Mouse (Mus musculus) lung, embryonic 16.5 days (tissue): Measurements from ENCODE around the gene Prrt4. TPM values are rescaled to one million over a fixed set of nuclear protein-coding genes. Genes with fewer than 3 reads are reported as not detected.

Experiments
- ATAC-seq: fragments of 200-750 bp; cut with Nextera tagmentation; 2 replicates; pipeline ENCODE4 v1.8.0; 2017; ENCODE audit warnings: low read depth, mild to moderate bottlenecking, moderate library complexity
- H3K27ac ChIP-seq: fragments of 300-500 bp; sonication (generic); 2 replicates; pipeline ENCODE4 v1.5.1; 2014; ENCODE audit warnings: mild to moderate bottlenecking, control low read depth, low read length
- H3K27me3 ChIP-seq: fragments of 300-500 bp; sonication (generic); 2 replicates; pipeline ENCODE4 v1.6.1; 2014; ENCODE audit warnings: low read depth, low read length, mixed read lengths; ENCODE audit not compliant: control insufficient read depth, insufficient read depth
- H3K36me3 ChIP-seq: fragments of 300-500 bp; sonication (generic); 2 replicates; pipeline ENCODE4 v1.6.1; 2014; ENCODE audit warnings: low read length; ENCODE audit not compliant: control insufficient read depth, insufficient read depth
- H3K4me1 ChIP-seq: fragments of 300-500 bp; sonication (generic); replicated peaks from 2 replicates; pipeline ENCODE4 v1.6.1; 2014; ENCODE audit warnings: low read length, mixed read lengths; ENCODE audit not compliant: control insufficient read depth, insufficient read depth
- H3K4me2 ChIP-seq: fragments of 300-500 bp; sonication (generic); 2 replicates; pipeline ENCODE4 v1.6.1; 2014; ENCODE audit warnings: low read depth, low read length, control low read depth
- H3K4me3 ChIP-seq: fragments of 300-500 bp; sonication (generic); 2 replicates; pipeline ENCODE4 v1.5.1; 2014; ENCODE audit warnings: mild to moderate bottlenecking, low read length, control low read depth
- H3K9ac ChIP-seq: fragments of 300-500 bp; sonication (generic); 2 replicates; pipeline ENCODE4 v1.6.1; 2014; ENCODE audit warnings: low read length, control low read depth
- H3K9me3 ChIP-seq: fragments of 300-500 bp; sonication (generic); 2 replicates; pipeline ENCODE4 v1.6.1; 2016; ENCODE audit warnings: low read length; ENCODE audit not compliant: control insufficient read depth
- WGBS: fragments of 180-500 bp; shearing (Covaris S2); extraction: QIAGEN DNeasy Blood & Tissue Kit; methylation state at CpG from one replicate; pipeline ENCODE4 v1.1.7; 2014; 5-methylcytosine and 5-hydroxymethylcytosine counted together
- polyA plus RNA-seq: library from polyadenylated mRNA; unstranded; fragments of >200 nt; fragmentation: Nextera tagmentation; extraction: Ambion mirVana; gene quantifications from 2 replicates; pipeline ENCODE4 v1.2.1, GENCODE M21; 2015

The Prrt4 gene
- polyA plus RNA-seq, 1 experiment from 2014 or later, result 0.30 TPM

DNA sequence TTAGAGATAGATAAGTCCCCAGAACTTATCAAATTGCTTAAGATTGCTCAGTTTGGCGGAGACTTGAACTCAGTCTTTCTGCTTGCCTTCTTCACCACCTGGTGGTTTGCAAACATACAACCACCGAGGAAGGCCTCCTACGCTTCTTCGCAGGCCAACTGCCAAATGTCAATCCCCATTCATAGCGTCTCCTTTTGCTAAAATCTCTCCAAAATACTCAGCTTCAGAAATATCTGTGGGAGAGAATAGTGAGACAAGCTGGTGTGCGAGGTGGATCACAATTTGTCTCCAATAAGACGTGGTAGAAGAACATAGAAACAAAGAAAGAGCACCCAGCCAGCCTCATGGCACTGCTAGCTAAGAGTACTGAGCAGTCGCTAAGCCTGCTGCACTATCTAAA, 459 bp upstream of the Prrt4 start:
- H3K4me1 ChIP-seq, result no peaks in the 10 kb centered on the region; the same call in 1 of the 2 replicates
- no peaks in the 10 kb centered on the region for H3K36me3 ChIP-seq
- peaks cover 50% of the 10 kb centered on the region for H3K27me3 ChIP-seq
- no peak overlapping the region for H3K27ac ChIP-seq
- no peak overlapping the region for H3K9ac ChIP-seq
- peak overlapping the region; percentile 97 for H3K4me2 ChIP-seq
- WGBS, result 53% methylated on average over 8 of the region's 8 CpGs
- no peaks in the 10 kb centered on the region for H3K9me3 ChIP-seq
- no peak for ATAC-seq
- H3K4me3 ChIP-seq, result peak overlapping the region; percentile 63

DNA sequence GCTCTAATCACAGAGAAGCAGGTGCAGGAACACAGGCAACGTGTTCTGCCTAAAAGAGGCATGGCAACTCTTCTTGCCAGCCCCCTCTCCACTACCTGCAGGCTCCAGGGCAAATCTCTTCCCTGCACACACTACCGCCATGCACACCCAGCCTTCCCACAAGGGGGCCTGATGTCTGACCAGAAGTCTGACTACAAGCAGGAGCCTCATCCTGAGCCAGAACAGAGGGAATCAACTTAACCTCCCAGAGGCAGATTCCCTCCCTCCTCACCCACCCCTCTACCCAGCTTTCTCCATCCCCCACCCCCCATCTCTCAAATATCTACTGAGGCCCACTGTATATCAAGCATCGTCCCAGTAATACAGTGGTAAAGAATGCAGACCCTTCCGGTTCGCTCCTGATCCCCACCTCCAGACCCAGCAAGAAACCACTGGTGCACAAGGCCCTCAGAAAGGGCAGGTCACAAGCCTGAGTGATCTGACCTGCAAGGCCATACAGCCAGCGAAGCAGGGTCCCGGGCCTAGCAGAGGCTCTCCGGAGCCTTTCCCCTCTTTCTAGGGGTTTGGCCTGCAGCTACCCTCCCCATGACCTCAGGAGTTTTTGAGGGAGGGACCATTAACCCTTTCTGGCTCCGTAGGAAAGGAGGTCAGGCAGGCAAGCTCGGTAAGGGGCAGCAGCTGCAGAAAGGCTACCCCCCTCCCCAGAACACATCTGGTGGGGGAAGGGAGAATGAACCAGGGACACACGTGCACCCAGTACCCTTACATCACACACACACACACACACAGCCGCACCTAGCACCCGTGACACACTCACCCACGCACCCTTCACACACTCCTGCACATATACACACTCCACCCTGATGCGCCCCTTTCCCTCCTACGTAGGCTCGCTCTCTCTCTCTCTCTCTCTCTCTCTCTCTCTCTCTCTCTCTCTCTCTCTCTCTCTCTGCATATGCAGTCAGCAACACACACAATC, 1.2 kb downstream of the Prrt4 start:
- Histone ChIP-seq H3K27me3 (peaks cover 61% of the 10 kb centered on the region), H3K4me2 (peak overlapping the region; percentile 97), H3K4me3 (peak overlapping the region; percentile 63), H3K9me3 (no peaks in the 10 kb centered on the region), H3K9ac (no peak overlapping the region), H3K4me1 (no peaks in the 10 kb centered on the region; the same call in 1 of the 2 replicates), H3K36me3 (no peaks in the 10 kb centered on the region), H3K27ac (no peak overlapping the region)
- 23% methylated on average over 17 of the region's 17 CpGs for WGBS
- ATAC-seq, result no peak

DNA sequence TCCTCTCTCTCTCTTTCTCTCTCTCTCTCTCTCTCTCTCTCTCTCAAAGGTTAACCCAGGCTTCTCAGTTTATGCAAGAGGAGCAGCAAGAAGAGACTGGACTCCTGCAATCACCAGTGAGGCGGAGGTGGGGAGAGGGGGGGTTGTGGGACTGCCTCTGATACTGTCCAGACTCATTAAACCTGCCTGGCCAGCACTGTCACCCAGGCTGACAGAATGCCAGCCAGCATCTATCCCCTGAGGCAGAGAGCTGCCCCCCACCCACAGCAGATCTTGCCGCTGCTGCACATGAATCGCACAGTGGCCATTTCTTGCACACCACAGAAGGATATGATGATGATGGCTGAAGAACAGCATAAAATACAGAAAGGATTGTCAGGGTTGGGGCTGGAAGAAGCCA, 4.3 kb downstream of the Prrt4 start:
- no peak for ATAC-seq
- Histone ChIP-seq H3K27ac (no peak overlapping the region), H3K9ac (no peak overlapping the region), H3K9me3 (no peaks in the 10 kb centered on the region), H3K36me3 (no peaks in the 10 kb centered on the region), H3K27me3 (peaks cover 74% of the 10 kb centered on the region), H3K4me2 (no peak overlapping the region), H3K4me3 (no peak overlapping the region), H3K4me1 (peaks cover 13% of the 10 kb centered on the region)
- WGBS, result 69% methylated on average over 3 of the region's 3 CpGs

DNA sequence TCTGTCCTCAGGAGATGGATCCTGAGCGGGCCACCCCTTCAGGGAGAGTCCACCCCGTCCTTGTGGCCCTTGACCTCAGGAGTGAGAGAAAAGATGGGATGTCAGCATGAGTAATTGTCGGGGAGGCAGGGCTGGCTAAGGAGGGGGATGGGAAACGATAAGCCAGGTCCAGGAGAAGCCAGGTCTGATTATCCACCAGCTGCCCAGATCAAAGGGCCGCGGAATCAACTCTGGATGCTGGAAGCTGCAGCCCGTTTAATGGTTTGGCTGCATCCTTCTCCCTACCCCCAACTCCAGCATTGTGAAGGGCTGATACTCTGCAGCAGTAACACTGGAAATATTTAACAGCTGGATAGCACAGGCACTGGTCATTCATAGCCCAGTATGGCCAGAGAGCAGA, 5.0 kb downstream of the Prrt4 start:
- Histone ChIP-seq H3K4me3 (no peak overlapping the region), H3K9ac (no peak overlapping the region), H3K27ac (no peak overlapping the region), H3K36me3 (no peaks in the 10 kb centered on the region), H3K9me3 (no peaks in the 10 kb centered on the region), H3K4me1 (peaks cover 15% of the 10 kb centered on the region), H3K27me3 (peaks cover 75% of the 10 kb centered on the region), H3K4me2 (no peak overlapping the region)
- 12% methylated on average over 7 of the region's 7 CpGs for WGBS
- ATAC-seq, result no peak

DNA sequence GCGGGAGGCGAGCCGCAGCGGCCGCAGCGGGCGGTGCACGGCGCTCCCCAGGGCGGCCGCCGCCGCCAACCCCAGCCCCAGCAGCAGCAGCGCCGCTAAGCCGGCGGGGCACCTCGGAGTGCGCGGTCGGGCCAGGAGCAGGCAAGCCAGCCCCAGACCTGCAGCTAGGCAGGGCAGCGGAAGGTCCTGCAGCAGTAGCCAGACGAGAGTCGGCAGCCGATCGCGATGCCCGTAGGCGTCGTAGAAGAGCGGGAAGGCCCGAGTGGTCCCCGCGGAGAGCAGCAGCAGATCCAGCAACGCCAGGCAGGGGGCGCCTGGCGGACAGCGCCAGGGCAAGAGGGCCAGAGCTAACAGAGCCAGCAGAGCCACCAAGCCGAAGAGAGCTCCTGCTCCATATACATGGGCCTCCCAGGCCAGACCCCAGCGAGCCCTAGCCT, 8.4 kb downstream of the Prrt4 start:
- H3K4me2 ChIP-seq, result peak overlapping the region; percentile 99
- H3K36me3 ChIP-seq, result no peaks in the 10 kb centered on the region
- H3K4me3 ChIP-seq, result peak overlapping the region; percentile 58
- ATAC-seq, result peak; percentile 86
- H3K27me3 ChIP-seq, result peaks cover 69% of the 10 kb centered on the region
- peaks cover 15% of the 10 kb centered on the region for H3K4me1 ChIP-seq
- WGBS, result under 1% methylated on average over 39 of the region's 40 CpGs
- no peaks in the 10 kb centered on the region for H3K9me3 ChIP-seq
- no peak overlapping the region for H3K27ac ChIP-seq
- peak overlapping the region; percentile 63 for H3K9ac ChIP-seq

DNA sequence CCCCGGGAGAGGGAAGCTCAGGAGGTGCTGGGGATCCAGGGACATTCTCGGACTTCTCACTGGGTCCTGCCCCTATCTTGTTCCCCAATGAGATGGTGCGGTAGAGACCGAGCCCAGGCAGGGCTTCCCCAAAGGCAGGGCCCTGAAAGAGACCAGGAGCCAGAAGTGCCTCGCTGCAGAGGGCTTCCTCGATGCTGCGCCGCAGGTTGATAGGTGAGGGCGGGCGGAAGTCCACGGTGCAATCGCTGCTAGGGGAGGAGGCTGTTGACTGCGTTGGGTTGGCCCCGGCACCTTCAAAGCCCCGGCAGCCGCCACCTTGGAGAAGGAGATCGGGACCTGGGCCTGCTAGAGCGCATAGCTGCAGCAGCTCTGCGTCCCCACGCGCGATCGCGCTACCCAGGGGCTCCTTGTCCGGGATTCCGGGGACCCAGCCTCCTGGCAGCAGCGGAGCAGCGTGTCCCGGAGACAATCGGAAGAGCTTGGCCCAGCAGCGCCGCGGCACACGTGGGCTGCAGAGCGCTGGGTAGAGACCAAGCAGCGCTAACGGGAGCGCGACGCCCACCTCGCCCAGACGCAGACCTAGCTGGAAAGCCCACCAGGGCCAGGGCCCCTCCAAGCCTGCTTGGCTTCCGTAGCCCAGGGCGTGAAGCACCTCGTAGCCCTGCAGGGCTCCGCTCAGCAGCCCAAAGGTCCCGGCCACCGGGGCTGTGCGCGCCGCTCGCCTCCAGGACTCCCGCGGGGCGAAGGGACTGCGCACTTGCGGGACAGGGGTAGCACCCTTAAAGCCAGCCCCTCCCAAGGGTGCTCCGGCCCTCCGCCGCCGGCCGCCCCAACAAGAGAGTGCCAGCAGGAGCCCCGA, 9.1 kb downstream of the Prrt4 start:
- Histone ChIP-seq H3K27ac (no peak overlapping the region), H3K4me1 (peaks cover 15% of the 10 kb centered on the region), H3K4me2 (peak overlapping the region; percentile 99), H3K9ac (peak overlapping the region; percentile 63), H3K4me3 (peak overlapping the region; percentile 58), H3K9me3 (no peaks in the 10 kb centered on the region), H3K27me3 (peaks cover 63% of the 10 kb centered on the region), H3K36me3 (no peaks in the 10 kb centered on the region)
- ATAC-seq, result peak; percentile 35
- under 1% methylated on average over 55 of the region's 63 CpGs for WGBS

DNA sequence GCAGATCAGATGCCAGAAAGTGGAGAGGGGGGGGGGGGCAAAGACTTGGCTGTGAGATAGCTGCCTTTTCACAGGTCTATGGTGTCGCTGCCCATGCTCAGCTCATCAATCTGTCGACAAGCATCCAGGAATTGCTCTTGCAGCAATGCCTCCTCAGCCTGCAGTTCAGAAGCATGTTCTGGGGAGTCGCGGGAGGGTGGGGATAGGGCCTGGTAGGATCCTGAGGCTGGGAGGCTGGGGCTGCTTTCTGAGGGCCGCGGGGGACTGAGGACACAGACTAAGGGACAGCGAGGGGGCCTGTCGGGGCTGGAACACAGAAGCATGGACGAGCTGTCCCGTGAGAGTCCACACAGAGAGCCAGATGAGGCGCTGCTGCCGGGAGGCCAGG, 9.7 kb downstream of the Prrt4 start:
- no peak for ATAC-seq
- Histone ChIP-seq H3K4me1 (peaks cover 18% of the 10 kb centered on the region), H3K36me3 (no peaks in the 10 kb centered on the region), H3K27me3 (peaks cover 58% of the 10 kb centered on the region), H3K27ac (no peak overlapping the region), H3K4me2 (peak overlapping the region; percentile 99), H3K9ac (peak overlapping the region; percentile 63; the same call in 1 of the 2 replicates), H3K9me3 (no peaks in the 10 kb centered on the region), H3K4me3 (peak overlapping the region; percentile 58)
- WGBS, result 7% methylated on average over 12 of the region's 12 CpGs

DNA sequence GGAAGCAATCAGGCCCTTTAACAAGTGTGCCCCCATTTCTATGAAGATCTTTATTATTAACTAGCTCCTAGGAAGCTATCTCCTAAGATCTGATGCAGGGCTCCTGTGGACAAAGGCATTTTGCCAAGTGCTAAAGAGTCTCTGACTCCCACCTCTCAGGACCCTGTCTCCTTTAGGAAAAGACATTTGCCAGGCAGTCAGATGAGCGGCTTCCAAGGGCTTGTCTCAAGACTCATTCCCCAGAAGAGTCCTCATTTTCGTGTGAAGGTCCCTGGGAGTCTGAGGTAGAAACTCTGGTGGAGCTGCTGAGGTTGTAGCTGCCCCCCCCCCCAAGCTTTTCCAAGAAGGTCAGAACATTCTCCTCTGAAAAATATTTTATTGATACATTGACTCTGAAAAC, 10.5 kb downstream of the Prrt4 start:
- Histone ChIP-seq H3K27me3 (peaks cover 54% of the 10 kb centered on the region), H3K27ac (no peak overlapping the region), H3K9me3 (no peaks in the 10 kb centered on the region), H3K4me2 (no peak overlapping the region), H3K4me3 (no peak overlapping the region), H3K9ac (no peak overlapping the region), H3K36me3 (no peaks in the 10 kb centered on the region), H3K4me1 (peaks cover 19% of the 10 kb centered on the region)
- no peak for ATAC-seq
- 51% methylated on average over 2 of the region's 2 CpGs for WGBS

DNA sequence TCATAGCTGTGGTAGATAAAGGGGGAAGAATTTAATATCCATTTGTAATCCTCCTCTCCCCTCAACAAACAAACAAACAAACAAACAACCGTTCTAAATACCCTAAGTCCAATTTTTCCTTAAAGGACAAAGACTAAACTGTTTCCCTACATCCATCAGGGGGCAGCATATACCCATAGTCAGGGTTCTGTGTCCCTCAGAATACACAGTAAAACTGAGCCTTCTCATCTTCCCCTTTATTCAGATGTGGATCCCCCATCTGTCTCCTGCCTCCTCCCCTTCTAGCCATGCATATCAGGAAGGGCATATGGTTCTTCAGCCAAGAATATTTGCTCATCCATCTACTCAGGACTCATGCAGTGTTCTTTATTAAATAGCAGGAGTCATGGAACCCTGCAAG, 13.2 kb downstream of the Prrt4 start:
- no peaks in the 10 kb centered on the region for H3K9me3 ChIP-seq
- H3K9ac ChIP-seq, result no peak overlapping the region
- peaks cover 34% of the 10 kb centered on the region for H3K27me3 ChIP-seq
- H3K4me1 ChIP-seq, result peaks cover 23% of the 10 kb centered on the region
- H3K4me3 ChIP-seq, result no peak overlapping the region
- no peak overlapping the region for H3K4me2 ChIP-seq
- ATAC-seq, result no peak
- no peaks in the 10 kb centered on the region for H3K36me3 ChIP-seq
- H3K27ac ChIP-seq, result no peak overlapping the region
- WGBS, result 3% methylated on average over 1 of the region's 1 CpGs
